Mouse (Mus musculus): Measurements from ENCODE around the gene Upk3b. TPM values are rescaled to one million over a fixed set of nuclear protein-coding genes. Genes with fewer than 3 reads are reported as not detected.

Upk3b gene
- polyA plus RNA-seq, 1 experiment from 2014 or later, result 4.7 TPM

GRCm38 (mm10) chr5:136073526-136073925 is 35.2 kb downstream of the Upk3b start:
- ATAC-seq, result no peak

GRCm38 (mm10) chr5:136075076-136075475 is 36.8 kb downstream of the Upk3b start:
- Histone ChIP-seq H3K4me3 (ENCODE audit: low read depth, low read length) (no peak overlapping the region), H3K4me2 (ENCODE audit: low read depth, low read length) (no peak overlapping the region), H3K4me1 (ENCODE audit: insufficient read depth) (no peaks in the 10 kb centered on the region), H3K9me3 (ENCODE audit: low read length) (no peaks in the 10 kb centered on the region), H3K27ac (ENCODE audit: low read depth) (no peak overlapping the region), H3K36me3 (replicated peaks; ENCODE audit: insufficient read depth, low read length) (no peaks in the 10 kb centered on the region), H3K9ac (replicated peaks) (no peak overlapping the region), H3K27me3 (ENCODE audit: insufficient read depth, low read length) (no peaks in the 10 kb centered on the region)
- TF ChIP-seq CTCF (IDR thresholded peaks at IDR 0.05; ENCODE audit: low read depth) (no peak), EP300 (IDR thresholded peaks at IDR 0.05; ENCODE audit: low read depth) (no peak)
- no peak for DNase-seq
- 64% methylated on average over 5 of the region's 5 CpGs for WGBS (ENCODE audit: insufficient replicate concordance)
- no peak for ATAC-seq

More at GRCm38 (mm10) chr5:136073526-136073925, 35.2 kb downstream of the Upk3b start:
- Histone ChIP-seq H3K4me1 (ENCODE audit: insufficient read depth) (no peaks in the 10 kb centered on the region), H3K27ac (ENCODE audit: low read depth) (no peak overlapping the region), H3K9me3 (ENCODE audit: low read length) (no peaks in the 10 kb centered on the region), H3K9ac (replicated peaks) (no peak overlapping the region), H3K36me3 (replicated peaks; ENCODE audit: insufficient read depth, low read length) (no peaks in the 10 kb centered on the region), H3K4me2 (ENCODE audit: low read depth, low read length) (no peak overlapping the region), H3K27me3 (ENCODE audit: insufficient read depth, low read length) (no peaks in the 10 kb centered on the region), H3K4me3 (ENCODE audit: low read depth, low read length) (no peak overlapping the region)
- TF ChIP-seq CTCF (IDR thresholded peaks at IDR 0.05; ENCODE audit: low read depth) (no peak), EP300 (IDR thresholded peaks at IDR 0.05; ENCODE audit: low read depth) (no peak)
- WGBS (ENCODE audit: insufficient replicate concordance), result 65% methylated on average over 11 of the region's 11 CpGs
- DNase-seq, result no peak

GRCm38 (mm10) chr5:136076284-136076683 is 38.0 kb downstream of the Upk3b start:
- Histone ChIP-seq H3K4me3 (ENCODE audit: low read depth, low read length) (no peak overlapping the region), H3K27ac (ENCODE audit: low read depth) (no peak overlapping the region), H3K9ac (replicated peaks) (no peak overlapping the region), H3K4me2 (ENCODE audit: low read depth, low read length) (no peak overlapping the region), H3K9me3 (ENCODE audit: low read length) (no peaks in the 10 kb centered on the region), H3K4me1 (ENCODE audit: insufficient read depth) (no peaks in the 10 kb centered on the region), H3K27me3 (ENCODE audit: insufficient read depth, low read length) (no peaks in the 10 kb centered on the region), H3K36me3 (replicated peaks; ENCODE audit: insufficient read depth, low read length) (no peaks in the 10 kb centered on the region)
- 65% methylated on average over 7 of the region's 7 CpGs for WGBS (ENCODE audit: insufficient replicate concordance)
- ATAC-seq, result no peak
- DNase-seq, result no peak
- TF ChIP-seq EP300 (IDR thresholded peaks at IDR 0.05; ENCODE audit: low read depth) (no peak), CTCF (IDR thresholded peaks at IDR 0.05; ENCODE audit: low read depth) (no peak)

GRCm38 (mm10) chr5:136077001-136077550 is 38.8 kb downstream of the Upk3b start:
- DNase-seq (no peak), ATAC-seq (no peak)
- WGBS (ENCODE audit: insufficient replicate concordance), result 49% methylated on average over 9 of the region's 9 CpGs
- no peak overlapping the region for H3K4me3 ChIP-seq (ENCODE audit: low read depth, low read length)
- H3K4me1 ChIP-seq (ENCODE audit: insufficient read depth), result no peaks in the 10 kb centered on the region
- H3K9ac ChIP-seq (replicated peaks), result no peak overlapping the region
- no peaks in the 10 kb centered on the region for H3K27me3 ChIP-seq (ENCODE audit: insufficient read depth, low read length)
- no peaks in the 10 kb centered on the region for H3K9me3 ChIP-seq (ENCODE audit: low read length)
- H3K36me3 ChIP-seq (replicated peaks; ENCODE audit: insufficient read depth, low read length), result no peaks in the 10 kb centered on the region
- H3K4me2 ChIP-seq (ENCODE audit: low read depth, low read length), result no peak overlapping the region
- TF ChIP-seq CTCF (IDR thresholded peaks at IDR 0.05; ENCODE audit: low read depth), result no peak
- TF ChIP-seq EP300 (IDR thresholded peaks at IDR 0.05; ENCODE audit: low read depth), result no peak
- H3K27ac ChIP-seq (ENCODE audit: low read depth), result peak overlapping the region; percentile 48; the same call in 1 of the 2 replicates

GRCm38 (mm10) chr5:136078136-136078535 is 39.8 kb downstream of the Upk3b start:
- H3K9me3 ChIP-seq (ENCODE audit: low read length), result no peaks in the 10 kb centered on the region
- no peaks in the 10 kb centered on the region for H3K36me3 ChIP-seq (replicated peaks; ENCODE audit: insufficient read depth, low read length)
- DNase-seq, result no peak
- H3K27ac ChIP-seq (ENCODE audit: low read depth), result no peak overlapping the region
- H3K4me3 ChIP-seq (ENCODE audit: low read depth, low read length), result no peak overlapping the region
- no peaks in the 10 kb centered on the region for H3K27me3 ChIP-seq (ENCODE audit: insufficient read depth, low read length)
- H3K4me1 ChIP-seq (ENCODE audit: insufficient read depth), result no peaks in the 10 kb centered on the region
- no peak overlapping the region for H3K9ac ChIP-seq (replicated peaks)
- WGBS (ENCODE audit: insufficient replicate concordance), result 77% methylated on average over 5 of the region's 5 CpGs
- no peak for ATAC-seq
- no peak overlapping the region for H3K4me2 ChIP-seq (ENCODE audit: low read depth, low read length)
- TF ChIP-seq CTCF (IDR thresholded peaks at IDR 0.05; ENCODE audit: low read depth) (no peak), EP300 (IDR thresholded peaks at IDR 0.05; ENCODE audit: low read depth) (no peak)

- H3K9ac ChIP-seq (replicated peaks), result no peak overlapping the region
- no peak overlapping the region for H3K27ac ChIP-seq (ENCODE audit: low read depth)
- no peak overlapping the region for H3K4me3 ChIP-seq (ENCODE audit: low read depth, low read length)
- no peak overlapping the region for H3K4me2 ChIP-seq (ENCODE audit: low read depth, low read length)
- H3K36me3 ChIP-seq (replicated peaks; ENCODE audit: insufficient read depth, low read length), result no peaks in the 10 kb centered on the region
- 79% methylated on average over 4 of the region's 4 CpGs for WGBS (ENCODE audit: insufficient replicate concordance)
- no peaks in the 10 kb centered on the region for H3K9me3 ChIP-seq (ENCODE audit: low read length)
- H3K4me1 ChIP-seq (ENCODE audit: insufficient read depth), result peaks cover 9% of the 10 kb centered on the region
- no peak for ATAC-seq
- peaks cover 13% of the 10 kb centered on the region for H3K27me3 ChIP-seq (ENCODE audit: insufficient read depth, low read length)
- TF ChIP-seq CTCF (IDR thresholded peaks at IDR 0.05; ENCODE audit: low read depth) (peak; percentile 41; the same call in 1 of the 2 replicates), EP300 (IDR thresholded peaks at IDR 0.05; ENCODE audit: low read depth) (no peak)
- DNase-seq, result no peak
These were observed 44.0 kb downstream of the Upk3b start for GRCm38 (mm10) chr5:136082345-136082744.
